Comparison of ENCODE assay signal across 11 mouse cellular contexts in genomic region chr10:83130611-83131010, GRCm38 (mm10).
DNase-seq lines count a peak whose midpoint lies in the region; ATAC-seq and TF ChIP-seq lines count a peak whose summit lies in the region.
"Had no signal": no experiment of that assay in that cellular context is flagged by ENCODE, and none has a peak within 500 bp of the region (broad histone marks: within the 10 kb centered on the region; RNA-seq: fewer than 3 reads in every experiment).

No protein-coding gene starts in this region.

- H3K4me1 ChIP-seq in lung, embryonic 14.5 days (ENCODE audit: insufficient read depth), result no peaks in the 10 kb centered on the region
- H3K4me1 ChIP-seq in embryonic facial prominence, embryonic 12.5 days, result peaks cover 43% of the 10 kb centered on the region
- peaks cover 67% of the 10 kb centered on the region for H3K4me1 ChIP-seq in hindbrain, embryonic 10.5 days (replicated peaks)
- peaks cover 36% of the 10 kb centered on the region for H3K4me1 ChIP-seq in midbrain, embryonic 15.5 days
- peaks cover 3% of the 10 kb centered on the region; the same call in 1 of the 2 replicates for H3K4me1 ChIP-seq in heart, embryonic 11.5 days (ENCODE audit: control insufficient read depth, insufficient read depth, low read length)
- H3K4me1 ChIP-seq: liver, embryonic 15.5 days had no signal

- H3K27ac ChIP-seq in lung, embryonic 14.5 days (ENCODE audit: low read depth), result peak overlapping the region; percentile 60
- peak overlapping the region; percentile 46 for H3K27ac ChIP-seq in embryonic facial prominence, embryonic 12.5 days
- H3K27ac ChIP-seq in hindbrain, embryonic 10.5 days, result peak overlapping the region; percentile 73
- no peak overlapping the region for H3K27ac ChIP-seq in midbrain, embryonic 15.5 days
- no peak overlapping the region for H3K27ac ChIP-seq in heart, embryonic 11.5 days (ENCODE audit: low read depth, low read length)
- H3K27ac ChIP-seq: liver, embryonic 15.5 days had no signal

- 0 out of 2 replicates have a peak overlapping the region, but pooled peaks have one; percentile 12 for H3K4me2 ChIP-seq in lung, embryonic 14.5 days
- no peak overlapping the region for H3K4me2 ChIP-seq in embryonic facial prominence, embryonic 12.5 days (replicated peaks)
- no peak overlapping the region for H3K4me2 ChIP-seq in midbrain, embryonic 15.5 days
- no peak overlapping the region for H3K4me2 ChIP-seq in heart, embryonic 11.5 days
- H3K4me2 ChIP-seq: liver, embryonic 15.5 days had no signal

- 58% methylated on average over 8 of the region's 8 CpGs for WGBS in lung, embryonic 14.5 days
- 29% methylated on average over 8 of the region's 8 CpGs for WGBS in embryonic facial prominence, embryonic 12.5 days
- 43% methylated on average over 8 of the region's 8 CpGs for WGBS in hindbrain, embryonic 10.5 days
- WGBS in midbrain, embryonic 15.5 days, result 48% methylated on average over 8 of the region's 8 CpGs
- WGBS in heart, embryonic 11.5 days (ENCODE audit: insufficient replicate concordance), result 63% methylated on average over 8 of the region's 8 CpGs

- no peak overlapping the region for H3K4me3 ChIP-seq in lung, embryonic 14.5 days (ENCODE audit: low read depth, low read length)
- H3K4me3 ChIP-seq in embryonic facial prominence, embryonic 12.5 days, result no peak overlapping the region
- H3K4me3 ChIP-seq in hindbrain, embryonic 10.5 days, result no peak overlapping the region
- H3K4me3 ChIP-seq in midbrain, embryonic 15.5 days, result no peak overlapping the region
- H3K4me3 ChIP-seq in heart, embryonic 11.5 days (ENCODE audit: low read depth, low read length), result no peak overlapping the region
- H3K4me3 ChIP-seq: liver, embryonic 15.5 days had no signal

- no peak for TF ChIP-seq CTCF in lung, embryonic 14.5 days (IDR thresholded peaks at IDR 0.05; ENCODE audit: low read depth)

- peak; percentile 54 for DNase-seq in lung, embryonic 14.5 days
- no peak for DNase-seq in lung, postnatal 25 days (ENCODE audit: low spot score)
- no peak for DNase-seq in hindbrain, embryonic 10.5 days (ENCODE audit: low spot score)
- DNase-seq in embryo, embryonic 9.5 days (ENCODE audit: extremely low spot score), result no peak
- no peak for DNase-seq in frontal cortex, adult 2 months (ENCODE audit: extremely low spot score in 1 of 2, low spot score in 1 of 2)
- DNase-seq: heart, adult 11 months had no signal

- no peaks in the 10 kb centered on the region for H3K36me3 ChIP-seq in lung, embryonic 14.5 days (ENCODE audit: insufficient read depth)
- no peaks in the 10 kb centered on the region for H3K36me3 ChIP-seq in embryonic facial prominence, embryonic 12.5 days
- no peaks in the 10 kb centered on the region for H3K36me3 ChIP-seq in hindbrain, embryonic 10.5 days
- H3K36me3 ChIP-seq in midbrain, embryonic 15.5 days (replicated peaks), result no peaks in the 10 kb centered on the region
- no peaks in the 10 kb centered on the region for H3K36me3 ChIP-seq in heart, embryonic 11.5 days (ENCODE audit: control insufficient read depth, insufficient read depth, low read length)
- H3K36me3 ChIP-seq: liver, embryonic 15.5 days had no signal

- no peaks in the 10 kb centered on the region for H3K27me3 ChIP-seq in lung, embryonic 14.5 days (ENCODE audit: insufficient read depth, low read length)
- no peaks in the 10 kb centered on the region for H3K27me3 ChIP-seq in embryonic facial prominence, embryonic 12.5 days
- H3K27me3 ChIP-seq in hindbrain, embryonic 10.5 days (ENCODE audit: insufficient read depth, poor library complexity, severe bottlenecking), result peaks cover 31% of the 10 kb centered on the region
- no peaks in the 10 kb centered on the region for H3K27me3 ChIP-seq in midbrain, embryonic 15.5 days (replicated peaks)
- H3K27me3 ChIP-seq in heart, embryonic 11.5 days (ENCODE audit: control insufficient read depth, insufficient read depth, low read length), result no peaks in the 10 kb centered on the region
- H3K27me3 ChIP-seq: liver, embryonic 15.5 days had no signal

- no peaks in the 10 kb centered on the region for H3K9me3 ChIP-seq in lung, embryonic 14.5 days (ENCODE audit: low read depth, low read length)
- H3K9me3 ChIP-seq in embryonic facial prominence, embryonic 12.5 days, result no peaks in the 10 kb centered on the region
- H3K9me3 ChIP-seq in hindbrain, embryonic 10.5 days, result no peaks in the 10 kb centered on the region
- H3K9me3 ChIP-seq in midbrain, embryonic 15.5 days, result no peaks in the 10 kb centered on the region
- no peaks in the 10 kb centered on the region for H3K9me3 ChIP-seq in heart, embryonic 11.5 days (replicated peaks; ENCODE audit: control insufficient read depth, low read length)
- H3K9me3 ChIP-seq: G1E; liver, embryonic 15.5 days had no signal

- H3K9ac ChIP-seq in lung, embryonic 14.5 days, result no peak overlapping the region
- no peak overlapping the region for H3K9ac ChIP-seq in embryonic facial prominence, embryonic 12.5 days
- H3K9ac ChIP-seq in midbrain, embryonic 15.5 days, result no peak overlapping the region
- H3K9ac ChIP-seq in heart, embryonic 11.5 days (ENCODE audit: low read depth, low read length), result no peak overlapping the region
- H3K9ac ChIP-seq: liver, embryonic 15.5 days had no signal

- peak; percentile 61 for ATAC-seq in lung, embryonic 14.5 days (ENCODE audit: insufficient read depth)
- no peak; the same call in 1 of the 2 replicates for ATAC-seq in embryonic facial prominence, embryonic 12.5 days (ENCODE audit: insufficient number of reproducible peaks, insufficient read depth, low FRiP score, low TSS enrichment)
- ATAC-seq in midbrain, embryonic 15.5 days (replicated peaks), result peak; percentile 40
- ATAC-seq in heart, embryonic 11.5 days (replicated peaks; ENCODE audit: insufficient number of reproducible peaks, low FRiP score, low TSS enrichment), result no peak

Comparison
In these comparisons a context has a peak if more than half of its experiments do, and no peak if none do; other contexts are left out.
1. ATAC-seq: peak in lung, embryonic 14.5 days (single experiment) and midbrain, embryonic 15.5 days (single experiment); none in embryonic facial prominence, embryonic 12.5 days (single experiment) and heart, embryonic 11.5 days (single experiment).
2. H3K27ac ChIP-seq: peak in lung, embryonic 14.5 days (single experiment), embryonic facial prominence, embryonic 12.5 days (single experiment) and hindbrain, embryonic 10.5 days (single experiment); none in midbrain, embryonic 15.5 days (single experiment) and heart, embryonic 11.5 days (single experiment).